Mouse (Mus musculus) ES-E14 (cell line): Measurements from ENCODE around the gene Thoc7.

Source experiments
- CHD2 ChIP-seq: IDR thresholded peaks from 2 replicates; pipeline ENCODE4 v1.6.1; 2014; ENCODE audit warnings: mild to moderate bottlenecking, low read depth, low read length, inconsistent platforms
- MAFK ChIP-seq: IDR thresholded peaks from 2 replicates; pipeline ENCODE4 v1.6.1; 2014; ENCODE audit warnings: mild to moderate bottlenecking, low read depth, low read length, inconsistent platforms; ENCODE audit not compliant: insufficient read depth
- ZC3H11A ChIP-seq: IDR thresholded peaks from 2 replicates; pipeline ENCODE4 v1.6.1; 2012; ENCODE audit warnings: low read depth, mild to moderate bottlenecking, inconsistent platforms, low read length, borderline replicate concordance

- no peak for TF ChIP-seq ZC3H11A
- no peak for TF ChIP-seq MAFK
- TF ChIP-seq CHD2, result no peak
These were observed 824 bp upstream of the Thoc7 start for GRCm38 (mm10) chr14:13962476-13962875.
